Mouse (Mus musculus) midbrain, embryonic 10.5 days (tissue): ENCODE data around the gene Rab5if. TPM values are rescaled to one million over a fixed set of nuclear protein-coding genes. Genes with fewer than 3 reads are reported as not detected.
"Not testable (repeated sequence)": the region's sequence is repeated elsewhere in the genome, so short reads cannot be mapped to it uniquely, and the experiment has no call there.

Source experiments
- DNase-seq: peaks from one replicate; pipeline ENCODE4 v3.0.0-alpha.2; 2017; ENCODE audit warnings: low spot score
- H3K27ac ChIP-seq: fragments of 300-500 bp; sonication (generic); replicated peaks from 2 replicates; pipeline ENCODE4 v1.5.1; 2016; ENCODE audit warnings: mild to moderate bottlenecking
- H3K27me3 ChIP-seq: fragments of 300-500 bp; sonication (generic); 2 replicates; pipeline ENCODE4 v1.6.1; 2016; ENCODE audit warnings: low read depth, mild to moderate bottlenecking; ENCODE audit not compliant: poor library complexity, severe bottlenecking
- H3K36me3 ChIP-seq: fragments of 300-500 bp; sonication (generic); 2 replicates; pipeline ENCODE4 v1.6.1; 2016; ENCODE audit warnings: mild to moderate bottlenecking, moderate library complexity
- H3K4me1 ChIP-seq: fragments of 300-500 bp; sonication (generic); 2 replicates; pipeline ENCODE4 v1.6.1; 2016
- H3K4me3 ChIP-seq: fragments of 300-500 bp; sonication (generic); 2 replicates; pipeline ENCODE4 v1.5.1; 2016; ENCODE audit warnings: mild to moderate bottlenecking, moderate library complexity
- H3K9me3 ChIP-seq: fragments of 300-500 bp; sonication (generic); replicated peaks from 2 replicates; pipeline ENCODE4 v1.6.1; 2016; ENCODE audit warnings: mild to moderate bottlenecking
- WGBS: fragments of 180-500 bp; shearing (Covaris S2); methylation state at CpG from one replicate; pipeline ENCODE4 v1.1.7; 2016; 5-methylcytosine and 5-hydroxymethylcytosine counted together
- polyA plus RNA-seq: library from polyadenylated mRNA; unstranded; fragments of >200 nt; fragmentation: Nextera tagmentation; extraction: Ambion mirVana; gene quantifications from 2 replicates; pipeline ENCODE4 v1.2.1, GENCODE M21; 2016

The Rab5if gene
- polyA plus RNA-seq, 1 experiment from 2014 or later, result 191 TPM

- DNase-seq, result peak; percentile 61
- H3K36me3 ChIP-seq, result peaks cover 45% of the 10 kb centered on the region
- peaks cover 62% of the 10 kb centered on the region for H3K4me1 ChIP-seq
- H3K4me3 ChIP-seq, result peak overlapping the region; percentile 97
- no peaks in the 10 kb centered on the region for H3K27me3 ChIP-seq
- peak overlapping the region; percentile 99 for H3K27ac ChIP-seq
- under 1% methylated on average over 20 of the region's 20 CpGs for WGBS
- H3K9me3 ChIP-seq, result no peaks in the 10 kb centered on the region
These were observed 20.9 kb upstream of the Rab5if start for GRCm38 (mm10) chr2:156841841-156842706.

- DNase-seq, result peak; percentile 24
- Histone ChIP-seq H3K27ac (peak overlapping the region; percentile 99), H3K36me3 (peaks cover 45% of the 10 kb centered on the region), H3K4me3 (peak overlapping the region; percentile 97), H3K27me3 (no peaks in the 10 kb centered on the region), H3K9me3 (no peaks in the 10 kb centered on the region), H3K4me1 (peaks cover 64% of the 10 kb centered on the region)
- WGBS, result 14% methylated on average over 11 of the region's 11 CpGs
These were observed 20.2 kb upstream of the Rab5if start for GRCm38 (mm10) chr2:156842711-156843110.

- no peak overlapping the region for H3K27ac ChIP-seq
- 89% methylated on average over 10 of the region's 10 CpGs for WGBS
- DNase-seq, result no peak
- peaks cover 48% of the 10 kb centered on the region for H3K36me3 ChIP-seq
- no peaks in the 10 kb centered on the region for H3K27me3 ChIP-seq
- peaks cover 67% of the 10 kb centered on the region for H3K4me1 ChIP-seq
- peak overlapping the region; percentile 97; the same call in 1 of the 2 replicates for H3K4me3 ChIP-seq
- H3K9me3 ChIP-seq, result no peaks in the 10 kb centered on the region
These were observed 19.6 kb upstream of the Rab5if start for GRCm38 (mm10) chr2:156843331-156843730.

- H3K4me3 ChIP-seq, result peak overlapping the region; percentile 5; the same call in 1 of the 2 replicates
- H3K9me3 ChIP-seq, result no peaks in the 10 kb centered on the region
- no peaks in the 10 kb centered on the region for H3K27me3 ChIP-seq
- no peak for DNase-seq
- H3K36me3 ChIP-seq, result peaks cover 62% of the 10 kb centered on the region
- WGBS, result 72% methylated on average over 10 of the region's 10 CpGs
- peaks cover 54% of the 10 kb centered on the region for H3K4me1 ChIP-seq
- H3K27ac ChIP-seq, result peak overlapping the region; percentile 38; the same call in 1 of the 2 replicates
These were observed 18.2 kb upstream of the Rab5if start for GRCm38 (mm10) chr2:156844715-156845114.

GRCm38 (mm10) chr2:156847653-156848052, 15.3 kb upstream of the Rab5if start:
- no peak for DNase-seq
- peaks cover 91% of the 10 kb centered on the region for H3K36me3 ChIP-seq
- H3K27me3 ChIP-seq, result no peaks in the 10 kb centered on the region
- WGBS, result 81% methylated on average over 6 of the region's 6 CpGs
- no peaks in the 10 kb centered on the region for H3K9me3 ChIP-seq
- peaks cover 38% of the 10 kb centered on the region for H3K4me1 ChIP-seq
- H3K27ac ChIP-seq, result no peak overlapping the region
- H3K4me3 ChIP-seq, result no peak overlapping the region

GRCm38 (mm10) chr2:156848526-156849182, 14.3 kb upstream of the Rab5if start:
- 89% methylated on average over 6 of the region's 6 CpGs for WGBS

GRCm38 (mm10) chr2:156850505-156850904, 12.4 kb upstream of the Rab5if start:
- DNase-seq, result no peak
- Histone ChIP-seq H3K27ac (no peak overlapping the region), H3K4me3 (no peak overlapping the region), H3K9me3 (no peaks in the 10 kb centered on the region), H3K27me3 (no peaks in the 10 kb centered on the region), H3K36me3 (peaks cover 93% of the 10 kb centered on the region), H3K4me1 (peaks cover 12% of the 10 kb centered on the region; the same call in 1 of the 2 replicates)
- 95% methylated on average over 5 of the region's 5 CpGs for WGBS

More at GRCm38 (mm10) chr2:156848526-156849182, 14.3 kb upstream of the Rab5if start:
- Histone ChIP-seq H3K4me3 (no peak overlapping the region), H3K27ac (no peak overlapping the region), H3K36me3 (peaks cover 96% of the 10 kb centered on the region), H3K9me3 (no peaks in the 10 kb centered on the region), H3K27me3 (no peaks in the 10 kb centered on the region), H3K4me1 (peaks cover 28% of the 10 kb centered on the region)
- no peak for DNase-seq

- H3K4me1 ChIP-seq, H3K9me3 ChIP-seq, H3K27me3 ChIP-seq, DNase-seq, H3K27ac ChIP-seq, H3K4me3 ChIP-seq: not testable (repeated sequence)
- whole genome bisulfite sequencing, result 93% methylated on average over 9 of the region's 13 CpGs
- peaks cover 92% of the 10 kb centered on the region for H3K36me3 ChIP-seq
These were observed 9.3 kb upstream of the Rab5if start for GRCm38 (mm10) chr2:156853584-156853983.

GRCm38 (mm10) chr2:156853999-156854771, 8.7 kb upstream of the Rab5if start:
- not testable (repeated sequence) for H3K27ac ChIP-seq, DNase-seq, H3K4me1 ChIP-seq, H3K9me3 ChIP-seq, H3K4me3 ChIP-seq, H3K27me3 ChIP-seq
- 68% methylated on average over 13 of the region's 13 CpGs for WGBS
- H3K36me3 ChIP-seq, result peaks cover 91% of the 10 kb centered on the region

GRCm38 (mm10) chr2:156856311-156856710, 6.6 kb upstream of the Rab5if start:
- no peak for DNase-seq
- Histone ChIP-seq H3K4me1 (peaks cover 6% of the 10 kb centered on the region), H3K27ac (no peak overlapping the region), H3K9me3 (no peaks in the 10 kb centered on the region), H3K4me3 (no peak overlapping the region), H3K36me3 (peaks cover 82% of the 10 kb centered on the region), H3K27me3 (no peaks in the 10 kb centered on the region)
- 89% methylated on average over 1 of the region's 1 CpGs for WGBS

GRCm38 (mm10) chr2:156857385-156857791, 5.5 kb upstream of the Rab5if start:
- 84% methylated on average over 3 of the region's 3 CpGs for WGBS

GRCm38 (mm10) chr2:156857835-156858234, 5.1 kb upstream of the Rab5if start, which contains the start of gene 4930518I15Rik:
TSS of gene 4930518I15Rik (minus strand) at chr2:156857946.
- peaks cover 68% of the 10 kb centered on the region for H3K36me3 ChIP-seq
- no peak within 1 kb of the TSS for H3K4me3 ChIP-seq
- 89% methylated on average over 2 of the region's 2 CpGs for WGBS
- no peak within 1 kb of the TSS for H3K27ac ChIP-seq
- H3K27me3 ChIP-seq, result no peaks in the 10 kb centered on the region
- H3K4me1 ChIP-seq, result peaks cover 14% of the 10 kb centered on the region
- no peak for DNase-seq
- no peaks in the 10 kb centered on the region for H3K9me3 ChIP-seq

More at GRCm38 (mm10) chr2:156857385-156857791, 5.5 kb upstream of the Rab5if start:
- no peak for DNase-seq
- Histone ChIP-seq H3K4me1 (peaks cover 14% of the 10 kb centered on the region), H3K36me3 (peaks cover 72% of the 10 kb centered on the region), H3K9me3 (no peaks in the 10 kb centered on the region), H3K27me3 (no peaks in the 10 kb centered on the region), H3K27ac (no peak overlapping the region), H3K4me3 (no peak overlapping the region)
